Mouse (Mus musculus): ENCODE data around the gene Prkcz.

GRCm38 (mm10) chr4:155274451-155274850, 86.7 kb downstream of the Prkcz start:
- TF ChIP-seq EP300 (IDR thresholded peaks at IDR 0.05; ENCODE audit: low read depth) = no peak
- no peak for TF ChIP-seq CTCF (IDR thresholded peaks at IDR 0.05; ENCODE audit: low read depth)
